Mouse (Mus musculus) large intestine, adult 2 months (tissue): Measurements from ENCODE around the gene Mpnd. TPM values are rescaled to one million over a fixed set of nuclear protein-coding genes. Genes with fewer than 3 reads are reported as not detected.

Source experiments
- DNase-seq: peaks from one replicate; pipeline ENCODE4 v3.0.0-alpha.2; 2012; ENCODE audit warnings: low read depth, low spot score
- WGBS: fragments of 180-500 bp; shearing (Covaris S2); methylation state at CpG from one replicate; pipeline ENCODE4 v1.1.7; 2018; 5-methylcytosine and 5-hydroxymethylcytosine counted together
- polyA plus RNA-seq: library from polyadenylated mRNA; depleted of rRNA; stranded (reverse); fragments of >200 nt; gene quantifications from 2 replicates; pipeline ENCODE4 v1.2.3, GENCODE M21; 2012

Mpnd gene
- polyA plus RNA-seq, 1 experiment: 177 TPM

GRCm38 (mm10) chr17:56016793-56017785 is 11.6 kb downstream of the Mpnd start:
- 77% methylated on average over 15 of the region's 15 CpGs for WGBS
- DNase-seq: no peak

- 87% methylated on average over 7 of the region's 7 CpGs for WGBS
Observed at GRCm38 (mm10) chr17:56017848-56018247, 12.3 kb downstream of the Mpnd start.

GRCm38 (mm10) chr17:56018347-56019131 is 13.0 kb downstream of the Mpnd start:
- no peak for DNase-seq
- WGBS: 62% methylated on average over 20 of the region's 20 CpGs

More at GRCm38 (mm10) chr17:56017848-56018247, 12.3 kb downstream of the Mpnd start:
- DNase-seq: no peak

GRCm38 (mm10) chr17:56020400-56021084 is 15.0 kb downstream of the Mpnd start:
- WGBS: 86% methylated on average over 6 of the region's 6 CpGs
- no peak for DNase-seq

GRCm38 (mm10) chr17:56021161-56021910 is 15.8 kb downstream of the Mpnd start:
- 68% methylated on average over 4 of the region's 4 CpGs for WGBS
- no peak for DNase-seq

GRCm38 (mm10) chr17:56022131-56022988 is 16.8 kb downstream of the Mpnd start:
- WGBS: 78% methylated on average over 2 of the region's 2 CpGs
- no peak for DNase-seq

- DNase-seq: no peak
- WGBS: 90% methylated on average over 4 of the region's 4 CpGs
Observed at GRCm38 (mm10) chr17:56022989-56023290, 17.4 kb downstream of the Mpnd start.

- WGBS: 43% methylated on average over 5 of the region's 5 CpGs
- DNase-seq: no peak
Observed at GRCm38 (mm10) chr17:56023386-56023785, 17.9 kb downstream of the Mpnd start.

- WGBS: 46% methylated on average over 2 of the region's 2 CpGs
- DNase-seq: no peak
Observed at GRCm38 (mm10) chr17:56024476-56024875, 19.0 kb downstream of the Mpnd start.

GRCm38 (mm10) chr17:56024931-56025330 is 19.4 kb downstream of the Mpnd start:
- WGBS: 72% methylated on average over 5 of the region's 5 CpGs
- no peak for DNase-seq

- DNase-seq: no peak
- WGBS: 52% methylated on average over 1 of the region's 1 CpGs
Observed at GRCm38 (mm10) chr17:56026303-56026702, 20.8 kb downstream of the Mpnd start.

- DNase-seq: no peak
- 46% methylated on average over 1 of the region's 1 CpGs for WGBS
Observed at GRCm38 (mm10) chr17:56026881-56027280, 21.4 kb downstream of the Mpnd start.

- DNase-seq: no peak
- 83% methylated on average over 5 of the region's 5 CpGs for WGBS
Observed at GRCm38 (mm10) chr17:56027801-56028441, 22.4 kb downstream of the Mpnd start.

- DNase-seq: no peak
Observed at GRCm38 (mm10) chr17:56030238-56030870, 24.8 kb downstream of the Mpnd start.

GRCm38 (mm10) chr17:56030919-56031318 is 25.4 kb downstream of the Mpnd start:
- DNase-seq: no peak
- 59% methylated on average over 5 of the region's 5 CpGs for WGBS

More at GRCm38 (mm10) chr17:56030238-56030870, 24.8 kb downstream of the Mpnd start:
- 89% methylated on average over 9 of the region's 9 CpGs for WGBS

- WGBS: 77% methylated on average over 7 of the region's 7 CpGs
- DNase-seq: no peak
Observed at GRCm38 (mm10) chr17:56031431-56031830, 25.9 kb downstream of the Mpnd start.

- 61% methylated on average over 6 of the region's 6 CpGs for WGBS
- DNase-seq: no peak
Observed at GRCm38 (mm10) chr17:56032127-56032733, 26.7 kb downstream of the Mpnd start.
